Mouse (Mus musculus): Measurements from ENCODE around the gene Pfpl. TPM values are rescaled to one million over a fixed set of nuclear protein-coding genes. Genes with fewer than 3 reads are reported as not detected.
A peak's percentile ranks its signal among the peaks of the same experiment; 100 is the strongest.

Pfpl gene
- polyA plus RNA-seq, 1 experiment from 2014 or later: not detected

DNA sequence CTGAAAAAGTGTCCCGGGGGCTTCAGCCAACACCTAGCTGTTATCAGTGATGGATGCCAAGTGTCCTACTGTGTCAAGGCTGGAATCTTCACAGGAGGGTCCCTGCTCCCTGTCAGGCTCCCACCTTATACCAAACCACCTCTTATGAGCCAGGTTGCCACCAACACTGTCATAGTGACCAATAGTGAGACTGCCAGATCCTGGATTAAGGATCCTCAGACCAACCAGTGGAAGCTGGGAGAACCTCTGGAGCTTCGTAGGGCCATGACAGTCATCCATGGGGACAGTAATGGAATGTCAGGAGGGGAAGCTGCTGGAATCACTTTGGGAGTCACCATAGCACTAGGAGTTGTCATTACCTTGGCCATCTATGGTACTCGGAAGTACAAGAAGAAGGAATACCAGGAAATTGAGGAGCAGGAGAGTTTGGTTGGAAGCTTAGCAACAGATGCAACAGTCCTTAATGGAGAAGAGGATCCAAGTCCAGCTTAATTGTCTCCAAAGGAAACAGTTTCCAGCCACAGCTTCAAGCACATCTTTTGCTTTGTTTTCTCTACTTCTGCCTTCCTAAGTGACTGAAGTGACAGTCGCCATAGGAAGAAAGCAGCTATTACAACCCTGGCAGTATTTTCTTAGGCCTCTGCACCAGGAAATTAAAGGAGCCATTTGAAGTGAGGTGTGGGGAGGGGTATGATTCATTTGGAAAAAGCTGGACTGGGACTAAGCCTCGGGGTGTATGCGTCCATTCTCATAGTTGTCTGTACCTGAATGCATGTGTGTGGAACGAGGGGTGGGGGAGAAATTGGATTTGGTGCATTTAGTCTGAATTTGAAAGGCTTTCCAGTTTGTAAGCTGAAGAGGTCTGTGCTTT is 35.4 kb downstream of the Pfpl start:
- Histone ChIP-seq H3K9me3 (ENCODE audit: control insufficient read depth, low read length) (no peaks in the 10 kb centered on the region), H3K36me3 (ENCODE audit: control insufficient read depth, insufficient read depth, low read length) (peaks cover 2% of the 10 kb centered on the region; the same call in 1 of the 2 replicates), H3K9ac (ENCODE audit: low read depth, low read length) (no peak overlapping the region), H3K27ac (ENCODE audit: low read length) (no peak overlapping the region), H3K27me3 (replicated peaks; ENCODE audit: control insufficient read depth, insufficient read depth, low read length) (no peaks in the 10 kb centered on the region), H3K4me1 (ENCODE audit: control insufficient read depth, insufficient read depth, low read length) (peaks cover 8% of the 10 kb centered on the region; the same call in 1 of the 2 replicates), H3K4me3 (ENCODE audit: low read length) (peak overlapping the region; percentile 4; the same call in 1 of the 2 replicates), H3K4me2 (ENCODE audit: low read depth, low read length) (no peak overlapping the region)
- WGBS: 72% methylated on average over 7 of the region's 7 CpGs
- ATAC-seq: no peak

DNA sequence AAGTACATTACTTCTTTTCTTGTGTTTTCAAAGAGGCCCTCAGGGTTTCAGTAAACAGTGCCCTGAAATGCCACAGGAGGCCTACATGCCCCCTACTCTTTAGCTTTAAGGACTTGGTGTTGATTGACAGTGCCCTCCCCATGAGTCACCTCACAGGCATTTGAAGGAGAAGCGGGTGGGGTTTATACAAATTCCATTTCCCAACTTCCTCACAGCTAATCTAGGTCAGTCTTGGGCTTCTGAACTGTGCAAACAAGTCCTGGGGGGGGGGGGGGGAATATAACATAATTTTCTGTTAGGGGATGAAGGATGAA is 36.0 kb downstream of the Pfpl start:
- H3K9ac ChIP-seq (ENCODE audit: low read depth, low read length): no peak overlapping the region
- H3K27me3 ChIP-seq (replicated peaks; ENCODE audit: control insufficient read depth, insufficient read depth, low read length): no peaks in the 10 kb centered on the region
- 30% methylated on average over 1 of the region's 1 CpGs for WGBS
- peaks cover 6% of the 10 kb centered on the region; the same call in 1 of the 2 replicates for H3K36me3 ChIP-seq (ENCODE audit: control insufficient read depth, insufficient read depth, low read length)
- no peak overlapping the region for H3K4me2 ChIP-seq (ENCODE audit: low read depth, low read length)
- H3K4me1 ChIP-seq (ENCODE audit: control insufficient read depth, insufficient read depth, low read length): peaks cover 8% of the 10 kb centered on the region; the same call in 1 of the 2 replicates
- no peaks in the 10 kb centered on the region for H3K9me3 ChIP-seq (ENCODE audit: control insufficient read depth, low read length)
- H3K4me3 ChIP-seq (ENCODE audit: low read length): no peak overlapping the region
- no peak overlapping the region for H3K27ac ChIP-seq (ENCODE audit: low read length)
- peak; percentile 66 for ATAC-seq

DNA sequence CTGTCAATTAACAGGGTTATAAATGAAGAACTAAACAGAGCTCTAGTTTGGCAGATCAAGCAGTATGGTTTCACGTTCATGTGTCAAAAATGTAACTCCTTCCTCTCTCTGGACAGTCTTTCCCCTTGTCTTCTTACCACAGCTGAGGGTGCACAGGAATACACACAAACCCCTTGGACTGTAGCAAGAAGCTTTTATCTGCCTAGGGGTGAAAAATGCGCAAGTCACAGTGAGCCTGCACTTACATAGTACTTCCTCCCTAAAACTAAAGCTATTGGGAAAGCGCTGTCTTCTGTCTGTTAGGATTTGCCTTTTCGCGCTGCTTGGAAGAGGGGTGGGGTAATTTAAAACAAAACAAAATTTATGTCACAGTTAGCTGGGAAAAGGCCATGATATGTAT is 36.4 kb downstream of the Pfpl start:
- no peaks in the 10 kb centered on the region for H3K27me3 ChIP-seq (replicated peaks; ENCODE audit: control insufficient read depth, insufficient read depth, low read length)
- no peak for ATAC-seq
- H3K9ac ChIP-seq (ENCODE audit: low read depth, low read length): no peak overlapping the region
- no peak overlapping the region for H3K4me3 ChIP-seq (ENCODE audit: low read length)
- H3K27ac ChIP-seq (ENCODE audit: low read length): no peak overlapping the region
- peaks cover 8% of the 10 kb centered on the region; the same call in 1 of the 2 replicates for H3K4me1 ChIP-seq (ENCODE audit: control insufficient read depth, insufficient read depth, low read length)
- 58% methylated on average over 5 of the region's 5 CpGs for WGBS
- H3K36me3 ChIP-seq (ENCODE audit: control insufficient read depth, insufficient read depth, low read length): peaks cover 8% of the 10 kb centered on the region; the same call in 1 of the 2 replicates
- H3K4me2 ChIP-seq (ENCODE audit: low read depth, low read length): no peak overlapping the region
- H3K9me3 ChIP-seq (ENCODE audit: control insufficient read depth, low read length): no peaks in the 10 kb centered on the region

DNA sequence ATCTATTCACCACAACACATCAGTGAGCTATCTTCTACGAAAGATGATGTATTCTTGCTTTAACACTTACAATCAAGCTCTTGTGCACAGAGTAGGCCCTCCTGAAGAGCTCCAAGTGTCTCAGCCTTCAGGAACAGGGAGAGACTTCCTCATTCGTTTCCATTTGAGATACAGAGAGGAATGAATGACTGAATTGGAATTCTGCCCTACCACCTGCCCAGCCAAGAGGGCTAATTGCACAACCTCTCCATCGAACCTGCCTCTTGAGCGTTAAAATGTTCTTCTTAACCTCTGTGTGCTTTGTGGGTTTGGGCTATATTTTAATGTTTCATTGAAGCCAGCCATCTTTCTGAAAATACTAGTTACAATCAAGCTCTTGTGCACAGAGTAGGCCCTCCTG is 37.0 kb downstream of the Pfpl start:
- Histone ChIP-seq H3K36me3 (ENCODE audit: control insufficient read depth, insufficient read depth, low read length) (peaks cover 11% of the 10 kb centered on the region), H3K4me2 (ENCODE audit: low read depth, low read length) (no peak overlapping the region), H3K9me3 (ENCODE audit: control insufficient read depth, low read length) (no peaks in the 10 kb centered on the region), H3K9ac (ENCODE audit: low read depth, low read length) (no peak overlapping the region), H3K4me3 (ENCODE audit: low read length) (no peak overlapping the region), H3K27ac (ENCODE audit: low read length) (no peak overlapping the region), H3K27me3 (replicated peaks; ENCODE audit: control insufficient read depth, insufficient read depth, low read length) (no peaks in the 10 kb centered on the region), H3K4me1 (ENCODE audit: control insufficient read depth, insufficient read depth, low read length) (peaks cover 8% of the 10 kb centered on the region; the same call in 1 of the 2 replicates)
- WGBS: 75% methylated on average over 4 of the region's 4 CpGs
- ATAC-seq: no peak

DNA sequence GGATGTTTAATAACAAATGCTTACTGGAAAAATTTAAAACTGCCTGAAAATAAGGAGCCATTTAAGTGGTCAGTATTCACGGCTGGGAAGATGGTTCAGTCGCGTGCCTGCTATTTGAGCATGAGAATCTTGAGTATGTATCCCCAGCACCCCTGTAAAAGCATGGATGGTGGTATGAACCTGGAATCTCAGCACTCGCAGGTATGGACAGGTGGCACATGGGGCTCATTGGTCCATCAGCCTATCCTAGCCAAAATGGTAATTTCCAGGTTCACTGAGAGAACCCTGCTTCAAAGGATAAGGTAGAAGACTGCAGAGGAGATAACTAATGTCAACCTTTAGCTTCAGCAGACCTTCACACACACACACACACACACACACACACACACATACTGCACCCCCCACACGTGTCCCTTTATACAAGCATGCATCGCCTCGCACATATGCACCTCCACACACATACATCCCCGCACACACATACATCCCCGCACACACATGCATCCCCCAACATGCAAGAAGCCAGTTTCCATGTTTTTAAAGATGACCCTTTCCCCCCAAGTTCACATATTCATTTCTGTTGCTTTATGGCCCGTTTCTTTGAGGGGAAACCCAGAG is 37.9 kb downstream of the Pfpl start:
- Histone ChIP-seq H3K27ac (ENCODE audit: low read length) (no peak overlapping the region), H3K36me3 (ENCODE audit: control insufficient read depth, insufficient read depth, low read length) (peaks cover 11% of the 10 kb centered on the region), H3K9ac (ENCODE audit: low read depth, low read length) (no peak overlapping the region), H3K4me3 (ENCODE audit: low read length) (no peak overlapping the region), H3K9me3 (ENCODE audit: control insufficient read depth, low read length) (no peaks in the 10 kb centered on the region), H3K4me2 (ENCODE audit: low read depth, low read length) (no peak overlapping the region), H3K4me1 (ENCODE audit: control insufficient read depth, insufficient read depth, low read length) (peaks cover 8% of the 10 kb centered on the region; the same call in 1 of the 2 replicates), H3K27me3 (replicated peaks; ENCODE audit: control insufficient read depth, insufficient read depth, low read length) (no peaks in the 10 kb centered on the region)
- no peak for ATAC-seq
- 90% methylated on average over 10 of the region's 10 CpGs for WGBS

DNA sequence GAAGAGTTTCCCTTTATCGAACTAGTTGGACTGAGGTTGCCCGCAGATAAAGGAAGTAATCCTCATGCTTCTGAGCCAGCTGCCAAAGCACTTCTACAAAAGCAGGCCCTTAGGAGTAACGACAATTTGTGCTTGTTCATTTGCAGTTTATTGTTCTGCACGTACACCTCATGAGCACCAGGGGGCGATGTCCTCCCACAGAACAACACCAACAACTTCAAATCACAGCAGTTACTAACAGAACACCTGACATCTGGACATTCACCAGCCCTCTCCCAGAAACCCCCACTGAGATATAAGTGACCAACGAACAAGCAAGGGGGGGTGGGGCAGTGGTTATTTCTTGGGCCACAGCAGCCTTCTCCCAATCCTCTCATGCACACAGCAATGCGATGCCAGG is 38.5 kb downstream of the Pfpl start:
- Histone ChIP-seq H3K27ac (ENCODE audit: low read length) (no peak overlapping the region), H3K27me3 (replicated peaks; ENCODE audit: control insufficient read depth, insufficient read depth, low read length) (no peaks in the 10 kb centered on the region), H3K36me3 (ENCODE audit: control insufficient read depth, insufficient read depth, low read length) (peaks cover 11% of the 10 kb centered on the region), H3K9ac (ENCODE audit: low read depth, low read length) (no peak overlapping the region), H3K4me2 (ENCODE audit: low read depth, low read length) (no peak overlapping the region), H3K4me3 (ENCODE audit: low read length) (no peak overlapping the region), H3K9me3 (ENCODE audit: control insufficient read depth, low read length) (no peaks in the 10 kb centered on the region), H3K4me1 (ENCODE audit: control insufficient read depth, insufficient read depth, low read length) (peaks cover 8% of the 10 kb centered on the region; the same call in 1 of the 2 replicates)
- 27% methylated on average over 7 of the region's 7 CpGs for WGBS
- peak; percentile 55 for ATAC-seq

DNA sequence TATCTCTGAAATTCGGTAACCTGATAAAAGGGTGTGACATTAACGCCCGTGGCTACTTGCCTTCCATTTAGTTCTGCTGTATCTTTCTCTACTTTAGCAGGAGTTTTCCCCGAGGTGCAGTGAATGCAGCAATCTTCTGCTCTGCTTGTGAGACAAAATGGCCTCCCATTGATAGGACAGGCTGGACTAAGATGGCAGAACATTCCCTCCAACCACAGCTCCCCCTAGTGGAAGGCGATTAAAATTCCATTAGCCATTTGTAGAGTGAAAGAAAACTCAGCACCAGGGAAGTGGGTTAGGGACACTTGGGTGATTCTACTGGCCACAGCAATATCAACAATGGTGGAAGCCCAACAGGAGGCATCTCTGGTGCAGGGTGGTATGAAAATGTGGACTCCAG is 39.7 kb downstream of the Pfpl start:
- H3K27ac ChIP-seq (ENCODE audit: low read length): no peak overlapping the region
- no peak for ATAC-seq
- 81% methylated on average over 5 of the region's 5 CpGs for WGBS

DNA sequence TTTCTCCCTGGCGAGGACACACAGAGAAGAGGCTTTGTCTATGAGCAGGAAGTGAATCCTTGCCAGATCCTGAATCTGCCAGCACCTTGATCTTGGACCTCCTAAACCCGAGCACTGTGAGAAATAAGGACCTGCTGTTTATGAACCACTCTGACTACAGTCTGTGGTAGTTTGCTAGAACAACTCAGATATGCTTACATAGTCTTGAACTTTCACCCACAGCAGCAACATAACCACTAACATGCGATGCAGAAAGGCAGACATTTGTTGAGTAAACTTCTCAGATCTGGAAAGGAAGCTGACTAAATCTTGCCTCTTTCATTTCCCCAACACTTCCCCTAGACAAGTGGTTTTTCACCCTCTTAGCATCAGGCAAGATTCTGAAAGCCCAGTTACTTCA is 44.2 kb downstream of the Pfpl start:
- Histone ChIP-seq H3K4me3 (ENCODE audit: low read length) (no peak overlapping the region), H3K36me3 (ENCODE audit: control insufficient read depth, insufficient read depth, low read length) (peaks cover 11% of the 10 kb centered on the region), H3K27ac (ENCODE audit: low read length) (no peak overlapping the region), H3K9me3 (ENCODE audit: control insufficient read depth, low read length) (no peaks in the 10 kb centered on the region), H3K9ac (ENCODE audit: low read depth, low read length) (no peak overlapping the region), H3K4me1 (ENCODE audit: control insufficient read depth, insufficient read depth, low read length) (peaks cover 23% of the 10 kb centered on the region), H3K4me2 (ENCODE audit: low read depth, low read length) (no peak overlapping the region), H3K27me3 (replicated peaks; ENCODE audit: control insufficient read depth, insufficient read depth, low read length) (no peaks in the 10 kb centered on the region)
- no peak for ATAC-seq
- WGBS: 56% methylated on average over 3 of the region's 3 CpGs

More for the DNA sequence above, 39.7 kb downstream of the Pfpl start:
- H3K36me3 ChIP-seq (ENCODE audit: control insufficient read depth, insufficient read depth, low read length): peaks cover 11% of the 10 kb centered on the region
- peaks cover 14% of the 10 kb centered on the region; the same call in 1 of the 2 replicates for H3K4me1 ChIP-seq (ENCODE audit: control insufficient read depth, insufficient read depth, low read length)
- no peak overlapping the region for H3K9ac ChIP-seq (ENCODE audit: low read depth, low read length)
- no peaks in the 10 kb centered on the region for H3K9me3 ChIP-seq (ENCODE audit: control insufficient read depth, low read length)
- no peaks in the 10 kb centered on the region for H3K27me3 ChIP-seq (replicated peaks; ENCODE audit: control insufficient read depth, insufficient read depth, low read length)
- H3K4me3 ChIP-seq (ENCODE audit: low read length): no peak overlapping the region
- H3K4me2 ChIP-seq (ENCODE audit: low read depth, low read length): no peak overlapping the region

DNA sequence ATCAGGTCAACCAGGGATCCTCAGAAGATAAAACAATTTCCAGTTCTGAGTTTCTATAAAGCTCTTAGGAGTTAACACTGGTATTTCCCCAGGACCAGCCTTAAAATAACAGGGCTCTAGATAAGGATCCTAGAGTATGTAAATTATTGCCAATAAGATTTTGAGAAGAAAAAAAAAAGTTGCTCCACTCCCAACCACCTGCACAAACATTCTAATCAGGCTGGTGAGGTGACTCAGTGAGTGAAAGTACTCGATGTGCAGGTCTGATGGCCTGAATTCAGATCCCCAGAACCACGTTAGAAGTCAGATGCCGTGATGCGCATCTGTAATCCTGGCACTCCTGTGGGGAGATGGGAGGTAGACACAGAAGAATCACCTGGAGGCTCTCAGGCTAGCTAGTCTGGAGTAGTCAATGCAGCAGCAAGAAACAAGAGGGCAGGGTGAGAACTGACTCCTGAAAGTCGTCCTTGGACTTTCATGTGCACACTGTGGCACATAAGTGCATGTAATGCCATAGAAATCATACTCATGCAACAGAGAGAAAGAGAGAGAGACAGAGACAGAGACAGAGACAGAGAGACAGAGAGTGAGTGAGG is 44.8 kb downstream of the Pfpl start:
- no peak overlapping the region for H3K4me2 ChIP-seq (ENCODE audit: low read depth, low read length)
- no peaks in the 10 kb centered on the region for H3K9me3 ChIP-seq (ENCODE audit: control insufficient read depth, low read length)
- H3K27me3 ChIP-seq (replicated peaks; ENCODE audit: control insufficient read depth, insufficient read depth, low read length): no peaks in the 10 kb centered on the region
- no peak for ATAC-seq
- H3K9ac ChIP-seq (ENCODE audit: low read depth, low read length): no peak overlapping the region
- peaks cover 11% of the 10 kb centered on the region for H3K36me3 ChIP-seq (ENCODE audit: control insufficient read depth, insufficient read depth, low read length)
- H3K4me1 ChIP-seq (ENCODE audit: control insufficient read depth, insufficient read depth, low read length): peaks cover 28% of the 10 kb centered on the region
- WGBS: 75% methylated on average over 5 of the region's 5 CpGs
- peak overlapping the region; percentile 60; the same call in 1 of the 2 replicates for H3K27ac ChIP-seq (ENCODE audit: low read length)
- no peak overlapping the region for H3K4me3 ChIP-seq (ENCODE audit: low read length)
